Mouse (Mus musculus): ENCODE results near the gene Hsd17b14.
"Not testable (repeated sequence)": the region's sequence is repeated elsewhere in the genome, so short reads cannot be mapped to it uniquely, and the experiment has no call there.

The Hsd17b14 gene

DNA sequence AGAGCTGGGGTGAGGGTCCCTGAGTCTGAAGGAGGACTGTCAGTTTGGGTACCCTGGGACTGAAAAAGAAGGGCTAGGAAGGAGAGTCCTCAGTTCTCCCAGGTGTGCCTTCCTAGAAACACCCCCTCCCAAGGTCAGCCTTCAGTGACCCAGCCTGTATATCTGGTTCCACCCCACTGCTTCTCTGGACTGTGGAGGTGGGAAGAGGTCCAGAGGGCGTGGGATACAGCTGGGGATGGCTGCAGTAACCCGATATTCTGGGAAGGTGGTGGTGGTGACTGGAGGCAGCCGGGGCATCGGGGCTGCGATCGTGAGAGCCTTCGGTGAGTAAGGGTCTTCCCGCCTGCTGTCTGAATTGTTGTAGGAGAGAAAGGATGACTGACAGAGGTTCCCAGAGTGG lies at the start of gene Hsd17b14:
TSS of gene Hsd17b14 (plus strand) at position 150 of the 400 bp plus-strand sequence.
- DNase-seq (ENCODE audit: low spot score) = no peak

DNA sequence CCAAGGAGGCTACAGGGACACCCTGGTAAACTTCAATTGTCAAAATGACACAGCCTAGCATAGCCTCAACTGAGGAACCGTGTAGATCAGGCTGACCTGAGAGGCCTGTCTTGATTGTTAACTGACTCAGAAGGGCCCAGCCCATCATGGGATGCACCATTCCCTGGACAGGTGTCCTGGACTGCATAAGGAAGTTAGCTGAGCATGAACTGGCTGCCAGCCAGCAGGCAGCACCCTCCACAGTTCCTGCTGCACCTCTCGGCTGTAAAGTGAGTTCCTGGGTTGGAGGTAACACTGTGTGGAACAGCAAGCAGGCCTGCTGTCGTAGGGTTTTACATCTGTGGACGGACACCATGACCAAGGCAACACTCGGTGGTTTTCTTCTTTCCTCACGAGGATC lies 47.1 kb upstream of the Hsd17b14 start:
- DNase-seq (ENCODE audit: low spot score) = no peak

DNA sequence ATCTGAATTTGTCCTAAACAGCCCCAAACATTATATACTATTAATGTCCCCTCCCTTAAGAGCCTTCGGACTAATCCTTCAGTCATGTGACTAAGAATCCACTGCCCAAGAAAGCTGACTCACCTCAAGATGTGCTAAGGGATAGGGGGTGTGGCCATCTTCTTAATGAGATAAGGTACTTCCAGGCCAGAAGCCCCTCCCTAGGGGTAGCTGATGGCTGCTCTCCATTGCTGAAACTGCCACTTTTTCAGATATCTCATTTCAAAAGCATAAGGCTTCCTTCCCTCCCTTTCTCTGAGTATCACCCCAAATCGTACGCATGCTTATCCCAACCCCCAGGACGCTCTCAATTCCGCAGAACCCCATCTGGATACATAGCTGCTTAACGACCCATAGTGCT lies 46.1 kb upstream of the Hsd17b14 start:
- peak; percentile 50 for DNase-seq (ENCODE audit: low spot score)

DNA sequence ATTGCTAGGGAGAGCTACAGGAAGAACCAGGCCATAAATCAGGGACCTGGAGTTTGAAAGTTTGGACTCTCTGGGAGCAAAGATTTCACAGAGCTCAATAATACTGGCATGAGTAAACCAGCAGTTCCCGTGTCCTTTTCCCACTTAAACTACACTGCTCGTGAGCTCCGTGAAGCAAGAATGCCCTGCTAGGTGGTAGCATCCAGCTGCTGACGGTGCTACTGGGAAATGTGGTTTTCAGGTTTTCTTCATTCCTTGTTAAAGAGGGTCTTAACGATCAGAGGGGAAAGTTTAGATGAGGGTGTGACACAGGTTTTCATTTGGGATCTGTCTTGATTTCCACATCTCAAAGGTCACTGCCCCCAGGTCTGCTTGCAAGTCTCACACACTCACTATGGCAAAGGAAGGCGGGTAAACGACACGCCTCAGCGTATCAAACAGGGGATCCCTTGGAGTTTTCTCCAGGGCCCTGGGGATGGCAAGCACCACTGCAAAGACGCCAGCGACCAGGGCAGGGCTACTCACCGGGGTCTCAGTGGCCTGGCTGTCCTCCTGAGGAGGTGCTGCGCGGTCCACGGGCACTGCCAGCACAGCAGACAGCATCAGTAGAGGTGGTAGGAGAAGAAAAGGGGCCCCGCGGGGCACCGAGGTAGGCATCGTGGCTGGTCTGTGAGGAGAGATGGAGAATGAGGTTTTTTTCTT lies 45.4 kb upstream of the Hsd17b14 start:
- DNase-seq (ENCODE audit: low spot score) = peak; percentile 27

DNA sequence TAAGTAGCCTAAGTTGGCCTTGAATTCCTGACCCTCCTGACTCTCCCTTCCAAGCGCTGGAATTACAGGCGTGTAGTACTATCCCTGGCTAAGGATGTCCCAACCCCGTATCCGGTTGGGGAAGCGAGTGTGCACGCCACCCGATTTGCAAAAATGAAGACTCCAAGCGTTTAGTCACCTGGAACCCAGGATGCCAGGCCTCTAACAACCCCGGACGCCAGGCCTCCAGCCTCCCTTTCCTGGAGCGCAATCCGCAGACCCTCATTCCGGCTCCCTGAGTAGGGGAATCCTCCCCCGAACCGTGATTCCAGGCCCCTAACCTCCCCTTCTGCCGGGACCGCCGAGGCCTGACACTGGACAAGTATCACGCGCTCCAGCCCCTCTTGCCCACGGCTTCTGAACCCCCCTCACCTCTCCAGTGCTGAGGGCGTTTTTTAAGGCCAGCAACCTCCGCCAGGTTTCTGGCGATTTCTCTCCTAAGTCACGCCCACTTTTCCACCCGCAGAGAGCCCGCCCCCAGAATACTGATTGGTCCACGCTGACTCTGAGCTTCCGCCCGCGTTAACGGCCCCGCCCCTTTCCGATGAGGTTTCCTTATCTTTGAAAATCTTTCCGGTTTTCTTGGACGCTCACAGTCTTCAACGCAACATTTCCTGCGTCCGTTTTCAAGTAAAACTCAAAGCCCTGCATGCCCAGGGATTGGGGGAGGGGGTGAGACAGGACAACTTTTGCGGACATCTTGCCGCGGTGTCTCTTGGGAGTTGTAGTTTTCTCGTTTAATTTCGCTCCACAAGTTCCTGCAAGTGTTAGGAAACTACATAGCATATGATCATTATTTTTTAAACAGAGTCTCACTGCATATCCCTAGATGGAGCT lies 44.5 kb upstream of the Hsd17b14 start, which contains the start of gene Nucb1:
TSS of gene Nucb1 (minus strand) at position 495 of the 876 bp plus-strand sequence.
- peak; percentile 96 for DNase-seq (ENCODE audit: low spot score)

DNA sequence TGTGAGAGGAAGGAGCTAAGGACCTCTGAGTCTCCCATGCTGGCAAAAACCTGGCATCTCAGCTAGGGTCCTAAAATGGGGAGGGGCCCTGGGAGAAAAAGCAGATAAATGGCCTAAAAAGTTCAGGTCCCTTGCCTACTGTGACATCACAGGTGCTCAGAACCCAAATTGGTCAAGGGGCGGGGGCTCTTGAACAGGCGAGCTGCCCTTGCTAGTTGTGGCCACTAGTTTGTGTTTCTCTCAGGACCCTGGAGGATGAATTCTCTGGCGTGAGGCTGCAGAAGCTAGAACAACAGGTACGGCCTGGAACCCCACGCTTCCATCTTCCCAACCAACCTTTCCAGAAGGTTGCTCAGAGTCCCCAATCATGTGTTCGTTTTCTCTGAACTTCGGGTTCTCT lies 40.3 kb upstream of the Hsd17b14 start:
- no peak for DNase-seq (ENCODE audit: low spot score)

DNA sequence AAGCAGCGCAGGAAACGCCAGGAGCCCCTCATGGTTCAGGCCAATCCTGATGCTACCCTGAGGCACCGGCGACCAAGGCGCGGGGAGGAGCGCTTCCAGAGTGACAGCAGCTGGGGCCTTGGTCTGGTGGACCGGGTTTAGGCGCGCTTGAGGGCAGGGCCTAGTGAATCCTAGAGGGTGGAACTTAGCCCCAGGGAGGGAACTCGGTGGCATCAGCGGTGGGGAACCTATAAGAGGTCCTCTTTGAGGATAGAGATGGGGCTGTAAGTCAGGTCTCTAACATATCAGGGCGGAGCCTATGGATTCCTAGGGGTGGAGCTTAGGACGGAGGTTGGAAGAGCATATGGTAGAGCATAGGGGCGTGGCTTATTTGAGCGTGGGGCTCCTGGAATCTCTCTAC lies 39.3 kb upstream of the Hsd17b14 start:
- peak; percentile 45 for DNase-seq (ENCODE audit: low spot score)

DNA sequence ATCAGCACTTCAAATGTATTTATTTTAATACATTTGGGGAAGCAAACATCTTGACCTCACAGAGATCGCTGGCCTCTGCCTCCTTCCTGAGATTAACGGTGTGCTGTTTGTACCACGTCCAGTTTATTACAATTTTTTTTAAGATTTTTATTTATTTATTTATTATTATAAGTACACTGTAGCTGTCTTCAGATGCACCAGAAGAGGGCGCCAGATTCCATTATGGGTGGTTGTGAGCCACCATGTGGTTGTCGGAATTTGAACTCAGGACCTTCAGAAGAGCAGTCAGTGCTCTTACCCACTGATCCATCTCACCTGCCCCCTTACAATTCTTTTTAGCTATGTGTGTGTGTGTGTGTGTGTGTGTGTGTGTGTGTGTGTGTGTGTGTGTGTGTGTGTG lies 37.8 kb upstream of the Hsd17b14 start:
- not testable (repeated sequence) for DNase-seq (ENCODE audit: low spot score)

DNA sequence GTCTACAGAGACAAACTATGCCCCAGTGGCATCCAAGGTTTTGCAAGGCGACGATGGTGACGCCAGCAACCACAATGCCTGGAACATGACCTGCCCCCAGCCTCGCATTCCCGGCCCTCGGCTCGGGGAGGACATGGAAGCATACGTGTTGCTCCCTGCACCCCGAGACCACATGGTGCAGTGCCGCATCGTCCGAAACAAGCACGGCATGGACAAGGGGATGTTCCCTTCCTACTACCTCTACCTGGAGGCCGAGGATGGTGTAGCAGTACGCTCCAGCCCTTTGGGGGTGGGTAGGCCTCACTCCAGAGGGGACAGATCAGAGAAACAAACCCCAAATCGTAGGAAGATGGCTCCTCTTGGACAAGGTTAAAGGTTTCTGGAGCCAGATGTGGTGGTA lies 36.1 kb upstream of the Hsd17b14 start:
- DNase-seq (ENCODE audit: low spot score) = no peak

DNA sequence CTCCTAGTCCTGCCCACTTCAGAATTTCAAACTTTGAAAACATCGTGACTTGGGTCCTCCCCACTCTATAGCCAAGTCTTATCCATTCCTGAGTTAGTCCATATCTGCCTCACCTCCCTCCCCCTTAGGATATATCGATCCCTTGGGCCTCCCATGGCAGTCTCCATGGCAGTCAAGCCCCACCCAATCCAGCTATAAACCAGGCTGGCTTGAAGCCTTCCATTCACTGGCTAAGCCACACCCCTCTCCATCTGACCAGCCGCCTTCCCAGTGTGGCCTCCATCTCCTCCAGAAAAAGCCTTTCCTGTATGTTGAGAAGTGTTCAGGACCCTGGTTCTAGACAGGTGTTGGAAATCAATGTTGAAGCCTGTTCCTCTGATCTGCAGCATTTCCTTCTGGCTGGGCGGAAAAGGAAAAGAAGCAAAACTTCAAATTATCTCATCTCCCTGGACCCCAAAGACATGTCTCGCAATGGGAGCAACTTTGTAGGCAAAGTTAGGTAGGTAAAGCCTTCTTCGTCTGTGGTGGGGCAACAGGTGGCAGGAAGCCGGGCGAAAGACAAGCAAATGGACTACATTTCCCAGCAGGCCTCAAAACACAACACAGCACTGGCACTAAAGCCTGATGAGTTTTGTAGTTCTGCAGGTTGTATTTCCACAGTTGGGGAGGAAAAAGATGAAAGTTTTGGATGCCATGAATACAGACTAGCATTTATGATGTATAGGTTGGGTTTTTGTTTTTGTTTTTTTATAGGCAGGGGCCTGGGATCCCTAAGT lies 35.2 kb upstream of the Hsd17b14 start:
- DNase-seq (ENCODE audit: low spot score) = no peak

DNA sequence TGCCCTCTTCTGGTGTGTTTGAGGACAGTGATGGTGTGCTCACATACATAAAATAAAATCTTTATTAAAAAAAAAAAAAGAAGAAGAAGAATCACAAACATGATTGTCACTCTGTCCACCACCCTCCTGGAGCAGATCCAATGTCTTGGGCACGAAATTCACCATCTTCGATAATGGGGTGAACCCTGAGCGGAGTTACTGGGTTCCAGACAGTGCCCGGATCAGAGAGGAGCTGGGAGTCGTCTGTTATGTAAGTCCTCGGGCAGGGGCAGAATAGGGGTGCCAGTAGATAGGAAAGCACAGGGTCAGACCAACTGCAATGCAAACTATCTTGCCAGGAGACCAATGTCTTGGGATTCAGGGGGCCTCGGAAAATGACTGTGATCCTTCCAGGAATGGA lies 34.1 kb upstream of the Hsd17b14 start:
- no peak for DNase-seq (ENCODE audit: low spot score)

DNA sequence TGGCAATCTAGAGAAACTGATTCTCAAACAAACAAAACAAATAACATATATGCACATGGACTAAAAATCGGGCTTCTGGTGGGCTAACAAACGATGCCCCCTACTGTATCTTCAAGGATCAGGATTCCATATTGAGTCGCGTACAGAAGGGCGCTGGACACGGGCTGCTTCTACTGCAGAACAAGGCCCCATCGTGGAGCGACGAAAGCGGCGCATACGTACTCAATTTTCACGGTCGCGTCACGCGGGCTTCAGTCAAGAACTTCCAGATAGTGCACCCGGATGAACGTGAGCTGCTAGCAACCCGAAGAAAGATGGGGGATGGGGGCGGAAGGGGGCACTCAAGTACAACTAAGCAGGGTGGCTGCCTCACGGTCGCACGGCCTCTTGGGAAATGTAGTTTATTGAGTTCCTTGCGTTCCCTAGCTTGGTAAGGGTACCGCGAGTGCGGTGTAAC lies 32.9 kb upstream of the Hsd17b14 start:
- peak; percentile 89 for DNase-seq (ENCODE audit: low spot score)

DNA sequence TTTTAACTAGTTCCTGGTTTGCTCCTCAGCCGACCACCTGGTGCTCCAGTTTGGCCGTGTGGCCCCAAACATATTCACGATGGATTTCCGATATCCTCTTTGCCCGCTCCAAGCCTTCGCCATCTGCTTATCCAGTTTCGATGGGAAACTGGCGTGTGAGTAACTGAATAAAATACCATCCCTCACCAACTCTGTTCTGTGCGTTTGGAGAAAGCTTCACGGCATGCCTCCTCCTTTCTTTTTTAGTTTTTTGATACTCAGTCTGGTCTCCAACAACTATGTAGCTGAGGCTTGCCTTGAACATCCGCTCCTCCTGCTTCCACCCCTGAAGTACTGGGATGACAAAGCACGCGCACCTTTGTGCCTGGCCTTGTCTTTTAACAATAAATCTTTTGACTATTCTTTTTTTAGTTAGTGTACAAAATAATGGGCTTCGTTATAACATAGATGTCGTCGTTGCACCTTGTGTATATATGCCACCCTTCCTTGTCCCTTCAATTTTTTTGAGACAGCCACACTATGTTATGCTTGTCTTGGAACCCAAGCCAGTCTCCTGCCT lies 32.4 kb upstream of the Hsd17b14 start:
- DNase-seq (ENCODE audit: low spot score) = no peak

DNA sequence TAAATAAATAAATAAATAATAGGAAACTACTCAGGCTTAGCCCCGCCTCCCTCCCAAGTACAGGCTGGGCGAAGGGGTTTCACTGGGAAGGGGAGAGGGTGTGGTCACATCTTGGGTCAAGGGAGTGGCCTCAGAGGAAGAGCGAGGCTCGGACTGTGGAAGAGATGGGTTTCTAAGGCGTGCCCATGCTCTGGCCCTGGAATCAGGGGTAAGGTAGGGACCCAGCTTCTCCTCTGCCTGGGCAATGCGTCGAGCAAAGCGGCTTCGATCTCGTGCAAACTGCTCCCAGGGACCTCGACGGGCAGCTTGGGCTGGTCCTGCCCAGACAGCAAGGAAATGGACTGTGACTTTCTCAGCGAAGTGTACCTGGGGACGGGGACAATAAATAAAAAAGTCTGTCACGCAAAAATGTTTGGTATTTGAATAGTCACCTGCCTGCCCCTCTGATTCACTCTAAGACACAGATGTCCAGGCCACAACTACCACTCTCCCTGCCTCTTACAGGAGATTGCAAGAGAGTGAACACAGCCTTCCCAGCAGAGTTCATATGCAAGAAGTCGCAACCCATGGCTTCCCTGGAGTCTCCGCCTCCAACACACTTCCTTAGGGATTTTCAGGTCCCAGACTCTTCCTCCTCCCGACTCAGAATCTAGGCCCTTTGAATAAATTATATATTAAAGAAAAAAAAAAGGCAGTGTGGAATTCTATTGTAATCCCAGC lies 31.6 kb upstream of the Hsd17b14 start:
- DNase-seq (ENCODE audit: low spot score) = no peak

DNA sequence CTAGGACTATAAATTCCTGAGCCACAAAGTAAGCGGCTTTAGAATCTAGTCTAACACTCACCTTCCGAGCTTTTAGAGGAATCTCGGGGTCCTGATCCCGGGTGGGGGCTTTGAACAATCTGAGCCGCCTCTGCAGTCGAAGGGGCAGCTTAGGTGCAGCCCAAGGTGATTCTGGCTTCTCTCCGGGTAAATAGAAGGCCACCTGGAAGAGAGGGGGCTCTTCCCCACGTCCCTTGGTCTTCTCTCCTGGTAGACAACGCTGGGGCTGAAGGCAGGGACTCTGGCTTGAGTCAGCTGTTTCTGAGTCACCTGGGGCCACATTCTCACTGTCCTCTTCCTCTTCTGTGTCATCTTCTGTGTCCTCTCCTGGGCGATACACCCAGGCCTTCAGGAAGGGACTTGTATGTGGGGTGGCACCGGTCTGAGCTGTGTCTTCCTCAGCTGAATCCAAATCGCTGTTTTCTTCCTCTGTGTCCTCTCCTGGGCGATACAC lies 31.0 kb upstream of the Hsd17b14 start:
- no peak for DNase-seq (ENCODE audit: low spot score)

DNA sequence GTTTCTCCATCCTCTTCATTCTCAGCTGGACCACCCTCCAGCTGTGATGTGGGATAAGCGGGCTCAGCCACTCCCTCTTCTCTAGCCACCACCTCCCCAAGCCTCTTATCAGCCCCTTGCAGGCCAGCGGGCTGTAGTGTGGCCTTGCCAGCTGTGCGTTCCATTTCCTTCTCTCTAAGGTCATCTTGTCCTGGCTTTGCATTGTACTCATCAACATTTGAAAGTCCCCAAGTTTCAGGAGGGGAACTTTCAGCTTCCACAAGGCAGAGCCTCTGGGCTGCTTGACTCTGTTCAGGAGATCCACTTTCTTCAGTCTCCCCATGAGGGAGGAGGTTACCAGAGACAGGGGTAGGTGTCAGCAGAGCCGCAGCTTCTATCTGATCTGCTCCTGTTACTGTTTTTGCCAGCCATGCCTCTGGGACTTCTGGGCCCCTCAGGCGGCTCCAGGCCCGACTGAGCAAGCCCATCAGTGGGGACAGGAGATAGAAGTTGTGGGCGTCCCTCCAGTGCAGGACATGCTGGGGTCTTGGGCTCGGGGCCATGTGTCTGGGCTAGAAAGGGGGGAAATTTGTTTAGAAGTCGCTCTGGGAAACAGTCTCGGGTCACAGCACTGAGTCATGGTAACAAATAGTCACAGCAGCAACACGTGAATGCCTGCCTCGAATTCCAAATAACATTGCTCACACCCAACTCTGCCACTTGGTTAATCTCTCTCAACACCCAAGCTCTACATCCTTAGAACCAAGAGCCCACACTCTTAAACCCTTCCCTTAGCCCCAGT lies 29.7 kb upstream of the Hsd17b14 start:
- DNase-seq (ENCODE audit: low spot score) = peak; percentile 62

DNA sequence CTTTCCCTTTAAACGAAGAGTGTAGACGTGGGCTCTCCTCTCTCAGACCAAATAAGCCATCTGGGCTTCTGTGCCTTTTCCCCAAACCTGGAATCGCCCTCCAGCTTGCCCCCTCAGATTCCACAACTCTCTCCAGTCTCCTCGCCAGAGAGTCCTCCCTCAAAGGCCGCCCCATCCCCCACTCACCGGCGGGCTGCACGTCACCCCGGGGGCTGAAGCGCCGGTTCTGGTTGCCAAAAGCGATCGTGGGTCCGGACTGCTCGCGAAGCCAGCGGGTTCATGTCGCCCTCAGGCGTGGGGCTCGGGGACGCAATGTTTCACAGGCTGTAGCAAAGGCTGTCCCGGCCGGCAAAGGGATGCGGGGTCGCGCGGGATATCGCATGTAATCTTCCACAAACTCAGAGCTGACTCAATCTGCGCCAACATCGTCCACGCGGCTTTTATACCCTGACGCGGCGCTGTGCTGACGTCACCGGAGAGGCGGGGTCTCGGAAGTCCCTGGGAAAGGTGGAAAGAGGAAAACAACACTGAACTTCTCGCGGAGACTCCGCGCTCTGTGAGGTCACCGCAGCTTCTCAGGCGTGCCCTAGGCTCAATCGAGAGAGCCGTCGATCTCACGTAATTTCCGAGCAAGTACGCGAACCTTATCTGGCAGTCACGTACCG lies 28.8 kb upstream of the Hsd17b14 start, which contains the start of the genes Ppp1r15a and Plekha4:
TSS of gene Ppp1r15a (minus strand) at position 460 of the 665 bp plus-strand sequence.
TSS of gene Plekha4 (plus strand) at position 522 of the 665 bp plus-strand sequence.
- peak; percentile 95 for DNase-seq (ENCODE audit: low spot score)

DNA sequence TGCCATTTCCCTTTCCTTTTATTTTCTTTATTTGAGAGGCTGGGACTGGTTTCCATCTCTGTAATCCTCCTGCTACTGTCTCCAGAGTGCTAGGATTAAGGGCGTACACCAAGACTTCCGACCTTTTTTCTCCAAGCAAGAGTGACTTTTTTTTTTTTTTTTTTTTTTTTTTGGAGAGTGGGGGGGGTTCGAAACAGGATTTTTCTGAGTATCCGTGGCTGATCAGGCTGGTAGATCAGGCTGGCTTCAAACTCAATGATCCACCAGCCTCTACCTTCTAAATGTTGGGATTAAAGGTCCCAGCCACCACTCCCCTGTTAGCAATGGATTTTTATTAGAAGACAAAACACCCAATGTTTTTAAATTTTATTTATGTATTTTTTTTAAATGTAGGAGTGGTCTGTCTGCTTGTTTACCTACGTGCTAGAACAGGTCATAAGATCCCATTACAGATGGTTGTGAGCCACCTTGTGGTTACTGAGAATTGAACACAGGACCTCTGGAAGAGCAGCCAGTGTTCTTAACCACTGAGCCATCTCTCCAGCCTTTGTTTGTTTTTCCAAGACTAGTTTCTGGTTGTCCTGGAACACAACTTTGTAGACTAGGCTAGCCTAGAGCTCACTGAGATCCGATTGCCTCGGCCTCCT lies 28.1 kb upstream of the Hsd17b14 start:
- DNase-seq (ENCODE audit: low spot score) = peak; percentile 50

DNA sequence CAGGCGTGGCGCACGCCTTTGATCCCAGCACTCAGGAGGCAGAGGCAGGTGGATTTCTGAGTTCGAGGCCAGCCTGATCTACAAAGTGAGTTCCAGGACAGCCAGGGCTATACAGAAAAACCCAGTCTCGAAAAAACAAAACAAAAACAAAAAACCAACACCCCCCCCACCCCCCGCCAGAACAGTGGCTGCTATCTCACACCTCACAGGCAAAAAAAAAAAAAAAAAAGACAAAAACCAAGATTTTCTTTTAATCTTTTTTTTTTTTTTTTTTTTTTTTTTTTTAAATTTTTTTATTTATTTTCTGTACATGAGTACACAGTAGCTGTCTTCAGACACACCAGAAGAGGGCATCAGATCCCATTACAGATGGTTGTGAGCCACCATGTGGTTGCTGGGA lies 27.5 kb upstream of the Hsd17b14 start:
- not testable (repeated sequence) for DNase-seq (ENCODE audit: low spot score)
